Mouse (Mus musculus) brain, embryonic 14.5 days (tissue): ENCODE results near the gene Ly6g6f.

ENCODE experiments used
- CTCF ChIP-seq: fragments of 200-500 bp; IDR thresholded peaks from 2 replicates; pipeline ENCODE4 v1.5.1; 2012; ENCODE audit warnings: inconsistent platforms, mild to moderate bottlenecking, moderate library complexity, borderline replicate concordance; ENCODE audit not compliant: insufficient read depth, insufficient read length; ENCODE audit errors: extremely low read depth
- POLR2A ChIP-seq: fragments of 200-500 bp; IDR thresholded peaks from 2 replicates; pipeline ENCODE4 v1.6.1; 2012; ENCODE audit warnings: mild to moderate bottlenecking, inconsistent platforms, borderline replicate concordance; ENCODE audit not compliant: poor library complexity, insufficient read depth, insufficient read length, severe bottlenecking; ENCODE audit errors: extremely low read depth

- TF ChIP-seq CTCF (no peak), POLR2A (no peak)
Measured at GRCm38 (mm10) chr17:35048149-35048931, 37.1 kb downstream of the Ly6g6f start.
